Mouse (Mus musculus) limb, embryonic 11.5 days (tissue): Measurements from ENCODE around the gene Fsd1. TPM values are rescaled to one million over a fixed set of nuclear protein-coding genes. Genes with fewer than 3 reads are reported as not detected.

Experiments used
- ATAC-seq: fragments of 200-750 bp; cut with Nextera tagmentation; 2 replicates; pipeline ENCODE4 v1.8.0; 2017; ENCODE audit warnings: low read depth; ENCODE audit not compliant: insufficient number of reproducible peaks, low FRiP score, low TSS enrichment
- DNase-seq: peaks from one replicate; pipeline ENCODE4 v3.0.0-alpha.2; 2015; ENCODE audit warnings: low spot score
- H3K27ac ChIP-seq: fragments of 300-500 bp; sonication (generic); replicated peaks from 2 replicates; pipeline ENCODE4 v1.5.1; 2014; ENCODE audit warnings: low read depth, mild to moderate bottlenecking, low read length
- H3K27me3 ChIP-seq: fragments of 300-500 bp; sonication (generic); 2 replicates; pipeline ENCODE4 v1.6.1; 2014; ENCODE audit warnings: mild to moderate bottlenecking, low read length, mixed read lengths; ENCODE audit not compliant: control insufficient read depth, insufficient read depth
- H3K36me3 ChIP-seq: fragments of 300-500 bp; sonication (generic); 2 replicates; pipeline ENCODE4 v1.6.1; 2014; ENCODE audit warnings: mild to moderate bottlenecking, low read length, moderate library complexity, mixed read lengths; ENCODE audit not compliant: control insufficient read depth, insufficient read depth
- H3K4me1 ChIP-seq: fragments of 300-500 bp; sonication (generic); 2 replicates; pipeline ENCODE4 v1.6.1; 2014; ENCODE audit warnings: low read length, mixed read lengths; ENCODE audit not compliant: control insufficient read depth, insufficient read depth
- H3K4me2 ChIP-seq: fragments of 300-500 bp; sonication (generic); 2 replicates; pipeline ENCODE4 v1.6.1; 2014; ENCODE audit warnings: low read depth, mild to moderate bottlenecking, moderate library complexity; ENCODE audit not compliant: severe bottlenecking
- H3K4me3 ChIP-seq: fragments of 300-500 bp; sonication (generic); 2 replicates; pipeline ENCODE4 v1.5.1; 2014; ENCODE audit warnings: low read depth, low read length
- H3K9ac ChIP-seq: fragments of 300-500 bp; sonication (generic); 2 replicates; pipeline ENCODE4 v1.6.1; 2014; ENCODE audit warnings: mild to moderate bottlenecking, low read length
- H3K9me3 ChIP-seq: fragments of 300-500 bp; sonication (generic); 2 replicates; pipeline ENCODE4 v1.6.1; 2016; ENCODE audit warnings: low read length; ENCODE audit not compliant: control insufficient read depth
- WGBS: fragments of 180-500 bp; shearing (Covaris S2); extraction: QIAGEN DNeasy Blood & Tissue Kit; methylation state at CpG from one replicate; pipeline ENCODE4 v1.1.7; 2014; 5-methylcytosine and 5-hydroxymethylcytosine counted together
- polyA plus RNA-seq: library from polyadenylated mRNA; unstranded; fragments of >200 nt; fragmentation: Nextera tagmentation; extraction: Ambion mirVana; gene quantifications from 2 replicates; pipeline ENCODE4 v1.2.1, GENCODE M21; 2014

The Fsd1 gene
- polyA plus RNA-seq, 1 experiment from 2014 or later = 39.8 TPM

DNA sequence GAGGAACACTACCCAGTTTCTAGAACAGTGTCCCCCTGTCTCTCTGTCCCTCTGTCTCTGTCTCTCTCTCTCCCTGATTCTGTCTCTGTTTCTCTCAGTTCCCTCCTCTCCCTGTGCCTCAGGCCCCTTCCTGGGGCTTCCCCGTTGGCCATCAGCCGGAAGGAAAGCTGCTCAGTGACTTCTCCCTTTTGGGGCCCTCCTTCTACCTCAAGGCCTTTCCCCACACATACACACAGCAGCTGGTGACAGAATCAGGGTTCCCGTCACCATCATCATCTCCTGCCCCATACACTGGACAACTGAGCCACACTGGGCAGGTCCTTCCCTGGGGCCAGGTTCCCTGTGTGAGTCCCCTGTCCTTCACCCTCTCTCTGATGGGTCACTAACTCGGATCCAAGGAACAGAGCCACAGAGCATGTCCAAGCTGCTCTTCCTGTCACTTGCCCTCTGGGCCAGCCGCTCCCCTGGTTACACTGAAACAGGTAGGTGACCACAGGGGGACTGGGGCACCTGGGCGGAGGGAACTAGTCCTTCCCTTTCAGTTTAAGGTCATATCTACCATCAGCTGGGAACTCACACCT lies 33.8 kb upstream of the Fsd1 start, which contains the start of gene Ebi3:
Ebi3 (plus strand) TSS at position 194 of the 581 bp plus-strand sequence.
- no peak within 1 kb of the TSS for H3K4me2 ChIP-seq
- no peaks in the 10 kb centered on the region for H3K36me3 ChIP-seq
- no peak within 1 kb of the TSS for H3K9ac ChIP-seq
- 73% methylated on average over 6 of the region's 6 CpGs for WGBS
- H3K27ac ChIP-seq = no peak within 1 kb of the TSS
- ATAC-seq (no peak), DNase-seq (no peak)
- H3K4me1 ChIP-seq = no peaks in the 10 kb centered on the region
- H3K27me3 ChIP-seq = 0 out of 2 replicates have a peak, but pooled peaks cover 3% of the 10 kb centered on the region
- H3K9me3 ChIP-seq = no peaks in the 10 kb centered on the region
- no peak within 1 kb of the TSS for H3K4me3 ChIP-seq

DNA sequence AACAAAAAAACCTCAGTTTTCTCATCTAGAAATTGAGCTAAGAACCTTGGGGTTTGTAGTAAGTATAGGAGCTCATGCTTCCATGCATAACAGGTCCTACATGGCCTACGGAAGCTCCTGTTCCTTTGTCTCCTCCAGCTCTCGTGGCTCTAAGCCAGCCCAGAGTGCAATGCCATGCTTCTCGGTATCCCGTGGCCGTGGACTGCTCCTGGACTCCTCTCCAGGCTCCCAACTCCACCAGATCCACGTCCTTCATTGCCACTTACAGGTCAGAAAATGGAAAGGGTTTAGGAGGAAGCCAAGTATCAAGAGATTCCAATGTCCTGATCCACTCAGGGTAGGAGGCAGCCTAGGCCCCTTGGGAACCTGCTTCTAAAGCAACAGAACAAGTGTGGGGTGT lies 32.6 kb upstream of the Fsd1 start:
- no peaks in the 10 kb centered on the region for H3K4me1 ChIP-seq
- ATAC-seq (no peak), DNase-seq (no peak)
- no peak overlapping the region for H3K4me2 ChIP-seq
- no peaks in the 10 kb centered on the region for H3K9me3 ChIP-seq
- no peak overlapping the region for H3K9ac ChIP-seq
- no peaks in the 10 kb centered on the region for H3K36me3 ChIP-seq
- 76% methylated on average over 6 of the region's 6 CpGs for WGBS
- H3K27ac ChIP-seq = no peak overlapping the region
- 0 out of 2 replicates have a peak, but pooled peaks cover 3% of the 10 kb centered on the region for H3K27me3 ChIP-seq
- H3K4me3 ChIP-seq = no peak overlapping the region

DNA sequence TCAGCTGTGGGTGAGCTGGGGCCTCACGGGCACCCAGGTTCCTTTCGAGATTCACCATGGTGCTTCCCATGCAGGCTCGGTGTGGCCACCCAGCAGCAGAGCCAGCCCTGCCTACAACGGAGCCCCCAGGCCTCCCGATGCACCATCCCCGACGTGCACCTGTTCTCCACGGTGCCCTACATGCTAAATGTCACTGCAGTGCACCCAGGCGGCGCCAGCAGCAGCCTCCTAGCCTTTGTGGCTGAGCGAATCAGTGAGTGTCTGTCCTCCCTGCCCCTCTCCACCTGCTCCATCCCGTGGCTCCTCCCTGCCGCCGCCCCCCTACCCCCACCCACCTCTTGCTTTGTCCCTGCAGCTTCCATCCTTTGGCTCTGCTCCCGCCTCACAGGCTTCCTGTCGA lies 32.1 kb upstream of the Fsd1 start:
- Histone ChIP-seq H3K36me3 (no peaks in the 10 kb centered on the region), H3K9ac (no peak overlapping the region), H3K27ac (no peak overlapping the region), H3K9me3 (no peaks in the 10 kb centered on the region), H3K4me2 (no peak overlapping the region), H3K4me1 (no peaks in the 10 kb centered on the region), H3K27me3 (0 out of 2 replicates have a peak, but pooled peaks cover 3% of the 10 kb centered on the region), H3K4me3 (no peak overlapping the region)
- 37% methylated on average over 16 of the region's 16 CpGs for WGBS
- ATAC-seq = no peak
- DNase-seq = no peak

DNA sequence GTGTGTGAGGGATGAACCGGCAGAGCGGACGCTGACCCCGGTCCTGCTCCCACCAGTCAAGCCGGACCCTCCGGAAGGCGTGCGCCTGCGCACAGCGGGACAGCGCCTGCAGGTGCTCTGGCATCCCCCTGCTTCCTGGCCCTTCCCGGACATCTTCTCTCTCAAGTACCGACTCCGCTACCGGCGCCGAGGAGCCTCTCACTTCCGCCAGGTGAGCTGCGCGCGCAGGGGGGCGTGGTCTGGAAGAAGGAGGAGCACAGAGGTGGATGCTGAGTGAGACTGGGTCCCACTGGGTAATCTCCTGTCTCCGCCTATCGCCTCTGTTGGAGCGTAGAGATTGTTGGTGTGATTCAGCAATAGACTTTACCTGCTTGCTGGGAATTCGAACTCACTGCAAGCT lies 30.2 kb upstream of the Fsd1 start:
- Histone ChIP-seq H3K4me3 (peak overlapping the region; percentile 35), H3K36me3 (no peaks in the 10 kb centered on the region; the same call in 1 of the 2 replicates), H3K9ac (peak overlapping the region; percentile 38; the same call in 1 of the 2 replicates), H3K27ac (no peak overlapping the region), H3K4me2 (peak overlapping the region; percentile 54), H3K27me3 (0 out of 2 replicates have a peak, but pooled peaks cover 3% of the 10 kb centered on the region), H3K4me1 (no peaks in the 10 kb centered on the region), H3K9me3 (no peaks in the 10 kb centered on the region)
- WGBS = under 1% methylated on average over 26 of the region's 26 CpGs
- ATAC-seq (peak; percentile 23), DNase-seq (peak; percentile 84)

DNA sequence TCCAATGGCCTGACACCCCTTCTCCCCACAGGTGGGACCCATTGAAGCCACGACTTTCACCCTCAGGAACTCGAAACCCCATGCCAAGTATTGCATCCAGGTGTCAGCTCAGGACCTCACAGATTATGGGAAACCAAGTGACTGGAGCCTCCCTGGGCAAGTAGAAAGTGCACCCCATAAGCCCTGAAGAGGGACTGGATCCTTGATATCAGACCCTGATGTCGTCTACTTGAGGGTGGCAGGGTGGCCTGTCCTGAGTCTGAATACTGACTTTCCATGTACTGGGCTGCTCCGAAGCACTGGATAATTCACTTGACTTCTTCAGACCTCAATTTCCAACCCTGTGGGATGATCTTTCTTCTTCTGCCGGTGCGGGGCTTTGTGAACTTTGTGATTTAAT lies 29.7 kb upstream of the Fsd1 start:
- Histone ChIP-seq H3K36me3 (no peaks in the 10 kb centered on the region; the same call in 1 of the 2 replicates), H3K4me3 (peak overlapping the region; percentile 35), H3K4me1 (no peaks in the 10 kb centered on the region), H3K4me2 (peak overlapping the region; percentile 54), H3K27me3 (0 out of 2 replicates have a peak, but pooled peaks cover 3% of the 10 kb centered on the region), H3K27ac (no peak overlapping the region), H3K9ac (no peak overlapping the region), H3K9me3 (no peaks in the 10 kb centered on the region)
- ATAC-seq (no peak), DNase-seq (no peak)
- 31% methylated on average over 6 of the region's 6 CpGs for WGBS

DNA sequence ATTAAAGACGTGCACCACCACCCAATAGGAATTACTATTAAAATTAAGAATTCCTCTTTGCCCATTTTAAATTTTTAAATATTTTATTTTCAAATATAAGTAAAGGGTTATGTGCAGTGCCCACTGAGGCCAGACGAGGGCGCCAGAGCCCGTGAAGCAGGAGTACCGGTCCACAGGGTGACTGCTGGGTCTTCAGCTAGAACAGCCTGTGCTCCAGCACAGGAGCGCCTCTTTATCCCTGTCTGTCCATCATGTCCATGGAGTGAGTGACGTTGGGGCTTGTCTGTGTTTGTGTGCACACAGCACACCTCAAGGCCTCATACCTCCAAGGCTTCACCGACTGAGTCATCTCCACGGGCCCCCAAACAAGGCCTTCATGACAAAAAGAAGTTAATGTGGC lies 29.1 kb upstream of the Fsd1 start:
- 17% methylated on average over 9 of the region's 9 CpGs for WGBS
- peaks cover 3% of the 10 kb centered on the region; the same call in 1 of the 2 replicates for H3K36me3 ChIP-seq
- no peak overlapping the region for H3K4me2 ChIP-seq
- no peak overlapping the region for H3K9ac ChIP-seq
- H3K27me3 ChIP-seq = 0 out of 2 replicates have a peak, but pooled peaks cover 3% of the 10 kb centered on the region
- peak; percentile 86 for DNase-seq
- no peaks in the 10 kb centered on the region for H3K9me3 ChIP-seq
- no peak overlapping the region for H3K4me3 ChIP-seq
- ATAC-seq = no peak
- no peaks in the 10 kb centered on the region for H3K4me1 ChIP-seq
- no peak overlapping the region for H3K27ac ChIP-seq

DNA sequence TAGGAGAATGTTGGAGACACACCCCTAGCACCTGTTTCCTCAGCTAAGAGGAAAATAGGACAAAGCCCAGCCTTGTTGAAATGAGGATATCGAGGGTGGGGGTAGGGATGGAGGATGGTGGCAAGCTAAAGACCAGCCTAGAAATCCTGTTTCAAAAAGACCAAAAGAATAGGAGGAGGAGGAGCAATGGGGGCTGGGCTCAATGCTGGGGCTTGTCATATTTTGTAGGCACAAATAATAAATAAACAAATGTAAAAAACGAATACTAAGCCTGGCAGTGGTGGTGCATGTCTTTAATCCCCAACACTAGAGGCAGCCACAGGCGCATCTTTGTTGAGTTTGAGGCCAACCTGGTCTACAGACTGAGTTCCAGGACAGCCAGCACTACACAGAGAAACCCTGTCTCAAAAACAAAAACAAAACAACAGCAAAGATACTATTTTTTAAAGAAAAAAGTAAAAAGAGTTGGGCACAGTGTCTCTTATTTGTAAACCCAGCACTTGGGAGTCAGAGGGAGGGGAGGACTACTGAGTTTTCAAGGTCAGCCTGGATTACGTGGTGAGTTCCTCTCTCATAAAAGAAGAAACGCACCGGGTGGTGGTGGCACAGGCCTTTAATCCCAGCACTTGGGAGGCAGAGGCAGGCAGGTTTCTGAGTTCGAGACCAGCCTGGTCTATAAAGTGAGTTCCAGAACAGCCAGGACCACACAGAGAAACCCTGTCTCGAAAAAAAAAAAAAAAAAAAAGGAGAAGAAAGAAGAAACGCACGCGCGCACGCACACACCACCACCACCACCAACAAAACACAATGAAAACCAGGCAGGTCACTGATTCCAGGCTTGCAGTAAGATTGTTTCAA lies 28.4 kb upstream of the Fsd1 start:
- no peak for DNase-seq
- WGBS = 83% methylated on average over 13 of the region's 13 CpGs

DNA sequence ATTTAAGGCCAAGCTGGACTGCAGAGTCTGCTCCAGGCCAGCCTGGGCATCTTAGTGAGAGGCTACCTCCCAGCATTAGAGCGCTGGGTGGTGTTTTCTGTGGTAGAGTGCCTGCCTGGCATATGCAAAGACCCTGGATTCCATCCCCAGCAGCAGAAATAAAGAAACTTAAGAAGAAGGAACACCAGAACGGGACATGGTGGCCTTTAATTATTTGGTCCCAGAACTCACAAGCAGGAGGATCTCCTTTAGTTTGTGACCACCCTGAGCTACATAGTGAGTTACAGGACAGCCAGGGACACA lies 27.8 kb upstream of the Fsd1 start:
- Histone ChIP-seq H3K9me3 (no peaks in the 10 kb centered on the region), H3K4me2 (peak overlapping the region; percentile 65), H3K36me3 (peaks cover 3% of the 10 kb centered on the region; the same call in 1 of the 2 replicates), H3K27me3 (0 out of 2 replicates have a peak, but pooled peaks cover 3% of the 10 kb centered on the region), H3K4me1 (no peaks in the 10 kb centered on the region), H3K27ac (peak overlapping the region; percentile 88), H3K4me3 (peak overlapping the region; percentile 37), H3K9ac (peak overlapping the region; percentile 57; the same call in 1 of the 2 replicates)
- DNase-seq (no peak), ATAC-seq (no peak)
- 27% methylated on average over 2 of the region's 2 CpGs for WGBS

More for the DNA sequence above, 28.4 kb upstream of the Fsd1 start:
- no peak overlapping the region for H3K27ac ChIP-seq
- H3K9ac ChIP-seq = peak overlapping the region; percentile 57; the same call in 1 of the 2 replicates
- ATAC-seq = no peak
- H3K27me3 ChIP-seq = 0 out of 2 replicates have a peak, but pooled peaks cover 3% of the 10 kb centered on the region
- peak overlapping the region; percentile 37 for H3K4me3 ChIP-seq
- H3K4me1 ChIP-seq = no peaks in the 10 kb centered on the region
- peaks cover 3% of the 10 kb centered on the region; the same call in 1 of the 2 replicates for H3K36me3 ChIP-seq
- H3K4me2 ChIP-seq = peak overlapping the region; percentile 65
- H3K9me3 ChIP-seq = no peaks in the 10 kb centered on the region
